Mouse (Mus musculus): ENCODE data around the gene Dnajc11. TPM values are rescaled to one million over a fixed set of nuclear protein-coding genes. Genes with fewer than 3 reads are reported as not detected.

Gene Dnajc11
- total RNA-seq, 2 experiments from 2014 or later = 59.3 to 68.8 TPM

DNA sequence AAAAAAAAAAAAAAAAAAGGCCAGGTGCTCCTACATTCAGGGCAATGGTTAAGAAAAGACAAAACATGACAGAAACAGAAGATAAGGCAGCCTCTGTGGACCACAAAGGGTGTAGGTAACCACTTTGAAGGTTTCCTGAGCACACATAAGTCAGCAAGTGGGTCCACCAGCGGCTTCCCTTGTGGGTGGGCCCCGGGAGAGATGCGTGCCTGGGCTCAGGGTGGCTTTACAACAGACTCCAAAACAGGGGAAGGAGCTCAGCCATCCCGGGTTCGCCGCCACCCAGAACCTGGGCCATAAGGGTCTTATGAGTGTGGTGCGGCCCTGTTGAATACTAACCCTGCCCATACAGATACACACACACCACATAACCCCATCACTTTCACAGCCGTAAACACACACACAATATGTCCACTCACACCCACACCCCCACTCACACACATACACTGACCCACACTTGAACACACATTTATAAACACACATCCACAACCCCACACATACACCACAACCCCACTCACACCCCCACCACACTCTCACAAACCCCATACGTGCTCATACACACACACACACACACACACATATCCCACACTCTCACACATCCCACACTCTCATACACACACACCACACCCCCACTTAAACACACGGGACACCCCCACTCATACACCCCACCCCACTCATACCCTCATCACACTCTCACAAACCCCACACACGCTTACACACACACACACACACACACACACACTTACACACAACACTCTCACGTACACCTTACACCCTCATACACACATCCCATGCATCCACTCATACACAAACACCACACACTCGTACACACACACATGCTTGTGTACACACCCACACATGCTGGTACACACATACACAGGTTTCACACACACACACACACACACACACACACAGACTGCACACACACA is 651 bp upstream of the Dnajc11 start:
- no peak for DNase-seq

DNA sequence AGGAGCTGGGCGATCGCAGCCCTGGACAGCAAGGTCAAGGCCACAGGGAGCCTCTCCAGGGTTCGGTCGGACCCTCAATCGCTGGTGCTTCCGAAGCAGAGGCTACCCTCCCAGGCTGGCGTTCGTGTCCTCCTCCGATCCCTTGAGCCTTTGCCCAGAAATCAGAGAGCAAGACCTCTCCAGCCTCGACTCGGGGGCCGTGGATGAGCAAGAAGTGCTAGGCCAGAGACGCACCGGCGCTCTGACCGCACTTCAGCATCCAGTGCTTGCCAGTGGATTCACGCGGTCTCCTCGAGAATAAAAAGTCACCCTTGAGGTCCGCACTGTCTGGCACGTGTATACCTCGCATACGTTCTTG is 703 bp downstream of the Dnajc11 start:
- no peak for DNase-seq

DNA sequence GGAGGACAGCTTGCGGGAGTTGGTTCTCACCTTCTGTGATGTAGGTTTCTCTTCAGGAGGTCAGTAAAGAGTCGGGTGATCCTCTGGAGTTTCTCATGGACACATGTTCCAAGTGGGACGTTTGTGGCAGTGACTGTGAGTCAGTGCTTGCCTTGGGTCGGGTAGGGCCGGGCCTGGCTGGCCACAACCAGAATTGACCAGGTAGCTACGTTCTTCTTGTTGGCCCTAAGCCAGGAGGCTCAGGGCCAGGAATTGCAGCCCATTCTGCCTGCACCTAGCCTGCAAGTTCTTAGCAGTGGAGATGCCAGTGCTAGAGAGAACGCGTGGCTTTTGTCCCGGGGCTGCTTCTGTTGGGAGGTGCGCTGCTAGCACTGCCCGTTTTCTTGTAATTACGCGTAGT is 4.0 kb downstream of the Dnajc11 start:
- no peak for DNase-seq

DNA sequence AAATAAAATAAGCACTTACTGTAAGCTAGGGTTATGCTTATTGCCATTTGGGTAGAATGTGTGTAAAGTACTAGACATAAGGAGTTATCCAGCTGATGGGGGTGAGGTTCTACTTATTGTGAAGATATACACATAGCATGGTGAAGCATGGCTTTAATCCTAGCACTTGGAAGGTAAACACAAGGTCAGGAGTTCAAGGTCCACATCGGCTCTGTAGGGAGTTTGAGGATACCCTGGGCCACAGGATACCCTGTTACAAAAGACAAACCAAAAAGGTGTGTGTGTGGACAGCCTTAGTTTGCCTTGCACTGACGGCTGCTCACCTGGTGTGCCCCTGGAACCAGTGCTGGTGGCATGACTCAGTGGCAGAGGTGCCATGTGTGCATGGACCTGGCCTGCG is 4.6 kb downstream of the Dnajc11 start:
- no peak for DNase-seq

DNA sequence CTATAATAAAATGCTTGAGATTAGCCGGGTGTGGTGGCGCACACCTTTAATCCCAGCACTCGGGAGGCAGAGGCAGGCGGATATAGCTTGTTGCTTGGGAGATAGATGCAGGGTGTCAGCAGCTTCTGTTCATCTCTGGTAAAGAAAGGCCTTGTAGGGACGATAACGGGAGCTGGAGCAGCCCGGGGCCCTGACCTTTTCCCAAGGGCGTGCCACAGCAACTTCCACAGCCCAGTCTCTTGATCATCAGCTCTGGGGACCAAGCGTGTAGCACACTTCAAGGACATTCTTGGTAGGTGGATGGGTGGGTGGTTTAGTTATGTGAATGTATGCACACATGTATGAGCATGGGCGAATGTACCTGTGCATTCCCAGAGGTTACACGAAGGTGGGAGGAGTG is 12.7 kb downstream of the Dnajc11 start:
- DNase-seq = no peak

DNA sequence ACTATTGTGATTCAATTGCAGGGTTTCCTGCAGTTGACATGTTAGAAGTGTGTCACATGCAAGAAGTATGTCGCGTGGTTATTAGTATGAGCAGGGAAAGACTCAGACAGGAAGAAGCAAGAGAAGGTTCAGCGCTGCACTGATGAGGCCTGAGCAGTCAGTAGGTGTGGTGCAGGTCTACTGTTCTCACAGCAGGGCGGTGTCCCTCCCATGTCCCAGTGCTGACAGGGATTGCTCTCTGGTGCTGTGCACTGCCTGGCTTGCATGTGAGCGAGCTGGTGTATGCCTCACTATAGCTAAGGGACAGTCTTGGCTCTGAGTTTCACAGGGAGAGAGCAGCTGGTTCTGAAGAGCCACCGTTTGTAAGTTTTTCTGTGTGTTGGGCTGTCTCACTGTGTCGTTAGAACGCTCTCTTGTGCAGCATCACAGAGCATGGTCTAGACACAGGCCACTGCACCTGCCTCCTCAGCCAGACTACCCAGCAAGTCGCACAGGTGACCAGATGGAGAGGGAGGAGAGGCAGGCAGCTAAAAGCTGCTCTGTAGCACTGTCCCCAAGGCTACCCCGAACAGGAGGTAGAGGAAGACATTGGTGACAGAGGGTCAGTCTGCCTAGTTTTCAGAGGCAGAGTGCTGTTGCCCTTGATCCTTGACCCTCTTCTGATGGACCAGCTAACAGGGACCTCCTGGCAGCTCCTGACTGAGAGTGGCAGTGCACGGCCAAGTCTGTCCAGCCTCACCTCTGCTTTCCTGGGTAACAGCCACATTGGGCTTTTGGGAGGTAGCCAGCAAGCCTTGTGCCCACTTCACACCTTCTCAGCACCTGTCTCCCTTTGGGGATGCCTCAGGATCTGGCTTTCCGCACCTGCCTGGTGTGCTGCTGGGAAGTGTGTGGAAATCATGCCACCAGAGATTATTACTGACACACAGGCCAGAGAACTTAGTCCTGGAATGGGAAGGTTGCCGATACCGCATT is 15.3 kb downstream of the Dnajc11 start:
- no peak for DNase-seq

DNA sequence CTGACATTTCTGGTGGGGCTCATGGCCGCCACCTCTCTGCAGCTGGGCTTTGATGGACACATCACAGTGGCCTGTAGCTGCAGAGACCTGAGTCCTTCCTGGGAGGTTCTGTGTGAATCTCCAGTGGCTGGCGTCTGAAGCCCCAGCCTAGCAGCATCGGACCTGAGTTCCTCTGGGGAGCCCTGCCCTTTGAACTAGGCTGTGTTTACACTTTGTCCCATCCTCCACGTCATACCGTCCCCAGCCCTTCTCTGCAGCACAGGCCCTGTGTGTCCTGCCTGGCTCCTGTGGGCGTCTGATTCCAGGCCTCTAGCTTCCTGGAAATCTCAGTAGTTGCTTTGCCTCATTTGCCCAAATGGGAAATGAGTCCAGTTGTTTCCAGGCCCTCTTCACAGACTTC is 19.7 kb downstream of the Dnajc11 start:
- no peak for DNase-seq

DNA sequence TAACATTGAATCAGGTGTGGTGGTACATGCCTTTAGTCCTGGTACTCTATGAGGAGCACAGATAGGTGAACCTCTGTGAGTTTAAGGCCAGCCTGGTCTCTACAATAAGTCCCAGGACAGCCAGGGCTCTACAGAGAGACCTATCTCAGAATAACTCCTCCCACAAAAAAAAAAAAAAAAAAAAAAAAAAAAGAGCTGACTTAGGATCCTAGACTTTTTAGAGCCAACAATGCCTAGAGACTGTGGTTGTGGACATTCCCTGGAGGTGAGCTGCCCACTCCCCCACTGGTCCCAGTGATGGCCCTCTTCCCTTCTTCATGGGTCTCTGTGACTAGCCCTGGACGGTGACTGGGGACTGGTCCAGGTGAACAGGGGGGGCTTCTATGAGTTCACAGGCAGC is 22.3 kb downstream of the Dnajc11 start:
- DNase-seq = no peak

DNA sequence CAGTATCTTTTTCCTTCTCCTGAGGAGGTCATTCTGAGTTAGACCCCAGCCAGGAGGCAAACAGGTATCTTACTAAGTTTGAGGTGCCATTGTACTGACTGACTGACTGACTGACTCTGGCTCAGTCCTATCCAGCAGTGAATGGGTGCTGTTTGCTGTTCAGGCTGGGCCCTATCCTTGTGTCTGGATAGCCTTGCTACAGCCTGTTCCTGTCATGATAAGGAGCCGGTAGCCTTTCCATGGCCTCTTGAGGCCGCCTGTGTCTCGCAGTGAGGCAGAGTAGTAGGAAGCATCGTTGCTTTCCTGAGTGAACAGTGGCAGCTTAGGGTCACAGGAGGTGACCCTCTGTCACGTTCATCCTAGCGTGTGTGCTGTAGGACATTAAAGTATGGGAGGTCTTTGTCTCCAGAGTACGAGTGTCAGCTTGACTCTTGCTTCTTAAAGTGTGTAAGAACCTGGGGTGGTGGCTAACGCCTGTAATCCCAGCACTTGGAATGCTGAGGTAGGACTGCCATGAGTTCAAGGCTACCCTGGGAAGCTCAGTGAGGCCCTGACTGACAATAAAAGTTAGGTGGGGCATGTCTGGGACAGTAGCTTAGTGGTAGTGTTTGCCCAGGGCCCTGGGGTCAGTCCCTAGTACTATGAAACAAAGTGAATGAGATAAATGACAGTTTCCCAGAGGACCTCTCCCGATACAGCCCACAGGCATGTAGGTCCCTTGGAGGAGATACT is 24.3 kb downstream of the Dnajc11 start:
- no peak for DNase-seq

DNA sequence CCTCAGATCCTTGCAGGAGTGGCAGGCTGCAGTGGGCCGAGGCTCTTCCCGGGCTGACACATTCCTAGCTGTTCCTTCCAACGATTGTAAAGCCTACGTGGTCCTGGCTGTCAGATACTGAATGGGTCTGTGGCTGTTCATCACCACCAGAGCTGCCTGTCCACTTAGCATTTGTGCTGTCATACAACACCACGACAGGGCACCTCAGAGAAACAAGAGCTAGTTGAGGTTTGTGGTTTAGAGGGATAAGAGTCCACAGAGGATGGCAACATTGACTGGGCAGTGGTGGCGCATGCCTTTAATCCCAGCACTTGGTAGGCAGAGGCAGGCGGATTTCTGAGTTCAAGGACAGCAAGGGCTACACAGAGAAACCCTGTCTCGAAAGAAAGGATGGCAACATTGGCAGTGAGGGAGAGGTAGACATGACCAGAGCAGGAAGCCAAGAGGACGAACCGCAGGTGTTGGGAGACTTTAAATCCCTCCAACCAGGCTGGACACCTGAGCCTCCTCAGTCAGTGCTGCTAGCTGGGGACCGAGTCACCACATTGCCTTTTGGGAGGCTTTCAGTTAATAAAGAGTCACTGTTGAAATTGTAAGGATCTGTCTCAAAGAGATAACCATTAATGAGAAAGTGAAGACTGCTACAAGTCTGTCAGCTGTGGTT is 26.5 kb downstream of the Dnajc11 start:
- DNase-seq = no peak

DNA sequence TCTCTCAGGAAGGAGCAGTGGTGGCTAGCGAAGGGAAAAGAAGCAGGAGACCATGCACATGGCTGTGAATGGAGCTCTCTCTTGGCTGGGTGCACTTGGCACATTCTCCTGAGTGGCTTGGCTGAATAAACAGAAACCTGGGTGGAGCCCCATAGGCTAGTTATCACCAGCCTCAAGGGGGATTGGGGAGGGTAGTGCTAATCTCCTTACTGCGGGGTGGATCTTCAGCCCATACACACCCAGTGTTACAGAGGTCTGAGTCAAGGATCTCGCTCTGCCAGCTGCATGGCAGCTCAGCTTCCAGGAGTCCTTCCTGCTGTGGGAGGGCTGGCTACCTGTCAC is 27.0 kb downstream of the Dnajc11 start:
- no peak for DNase-seq

DNA sequence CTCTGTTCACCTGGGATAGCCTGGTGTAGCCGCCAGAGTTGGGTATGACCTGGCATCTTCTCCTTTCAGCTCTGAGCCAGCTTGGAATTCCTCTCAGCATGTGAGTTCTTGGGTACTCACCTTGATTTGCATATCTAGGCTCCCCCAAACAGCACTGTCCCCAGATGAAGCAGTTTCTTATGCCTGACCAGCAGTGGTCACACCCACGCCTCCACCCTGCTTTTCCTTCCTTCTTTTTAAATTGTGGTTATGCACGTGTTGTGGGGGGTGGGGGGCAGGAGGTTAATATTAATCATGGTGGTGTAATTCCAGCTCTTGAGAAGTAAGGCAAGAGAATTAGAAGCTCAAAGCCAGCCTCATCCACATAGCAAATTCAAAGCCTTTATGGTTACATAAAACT is 29.3 kb downstream of the Dnajc11 start:
- DNase-seq = no peak

DNA sequence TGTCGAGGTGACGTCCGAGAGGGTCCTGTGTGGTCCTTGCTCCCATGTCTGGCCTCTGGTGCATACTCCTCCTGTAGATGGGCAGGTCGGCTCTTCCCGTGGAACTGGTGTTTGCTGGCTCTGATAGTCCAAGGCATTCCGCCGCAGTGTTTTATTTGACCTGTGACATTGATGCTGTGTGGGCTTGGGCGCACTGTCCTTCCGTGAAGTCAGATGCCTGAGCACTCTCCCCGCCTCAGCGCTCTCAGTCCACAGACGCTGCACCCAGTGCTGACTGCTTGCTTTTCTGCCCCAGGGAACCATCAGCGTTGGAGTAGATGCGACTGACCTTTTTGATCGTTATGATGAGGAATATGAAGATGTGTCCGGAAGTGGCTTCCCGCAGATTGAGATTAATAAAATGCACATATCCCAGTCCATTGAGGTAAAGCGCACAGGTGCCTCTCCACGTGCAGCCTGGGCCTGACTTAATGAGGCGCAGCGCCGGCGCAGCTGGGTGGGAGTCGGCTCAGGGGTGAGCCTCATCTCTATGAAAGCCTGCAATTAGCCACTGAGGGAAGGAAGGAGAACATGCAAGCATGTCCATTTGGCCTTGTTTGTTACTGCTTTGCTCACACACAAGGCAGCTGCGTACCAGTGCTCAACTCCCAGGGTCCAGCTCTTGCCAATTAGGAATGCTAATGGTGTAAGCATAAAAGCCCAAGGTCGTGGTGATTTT is 34.9 kb downstream of the Dnajc11 start:
- DNase-seq = no peak

DNA sequence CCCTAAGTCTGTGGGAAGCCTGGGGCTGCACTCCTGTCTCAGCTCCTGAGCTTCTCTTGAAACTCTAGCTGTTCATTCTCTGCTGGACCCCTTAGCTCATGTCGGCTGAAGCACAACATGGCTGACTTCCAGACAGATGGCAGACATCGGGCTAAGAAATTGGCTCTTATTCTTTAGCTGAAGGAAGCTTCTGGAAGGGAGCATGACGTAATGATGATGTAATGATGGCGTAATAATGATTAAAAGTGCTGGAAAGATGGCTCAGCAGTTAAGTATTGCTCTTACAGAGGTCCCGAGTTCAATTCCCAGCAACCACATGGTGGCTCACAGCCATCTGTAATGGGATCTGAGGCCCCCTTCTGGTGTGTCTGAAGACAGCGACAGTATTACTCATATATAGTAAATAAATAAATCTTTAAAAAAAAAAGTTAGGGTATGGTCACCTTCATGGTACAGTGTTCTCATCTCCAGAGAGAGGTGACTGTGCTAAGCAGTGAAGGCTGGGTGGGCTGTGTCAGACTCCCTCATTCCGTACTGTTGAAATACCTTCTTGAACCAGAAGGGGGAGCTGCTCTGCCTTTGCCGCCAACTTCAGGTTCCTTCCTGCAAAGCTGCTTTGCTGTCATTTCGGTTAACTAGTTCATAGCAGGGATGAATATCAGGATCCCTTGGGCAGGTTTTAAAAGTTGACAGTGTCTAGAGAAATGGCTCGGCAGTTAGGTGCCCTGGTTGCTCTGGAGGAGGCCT is 38.9 kb downstream of the Dnajc11 start:
- no peak for DNase-seq

DNA sequence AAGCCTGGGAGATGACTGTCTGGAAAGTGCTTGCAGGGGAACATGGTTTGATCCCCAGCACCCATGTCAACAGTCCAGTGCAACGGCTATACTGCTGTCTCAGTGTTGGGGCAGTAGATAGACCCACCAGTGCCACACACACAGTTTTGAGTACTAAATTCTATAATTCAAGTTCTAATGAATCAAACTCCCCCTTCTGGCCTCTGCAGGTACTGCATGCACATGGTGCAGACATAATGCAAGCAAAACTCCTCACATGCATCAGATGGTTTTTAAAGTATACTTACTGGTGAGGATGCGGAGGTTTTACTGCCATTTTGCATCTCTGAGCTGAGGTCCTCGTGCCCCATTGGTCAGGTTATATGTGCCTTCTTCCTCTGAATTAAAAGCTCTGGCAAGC is 42.0 kb downstream of the Dnajc11 start:
- DNase-seq = no peak

DNA sequence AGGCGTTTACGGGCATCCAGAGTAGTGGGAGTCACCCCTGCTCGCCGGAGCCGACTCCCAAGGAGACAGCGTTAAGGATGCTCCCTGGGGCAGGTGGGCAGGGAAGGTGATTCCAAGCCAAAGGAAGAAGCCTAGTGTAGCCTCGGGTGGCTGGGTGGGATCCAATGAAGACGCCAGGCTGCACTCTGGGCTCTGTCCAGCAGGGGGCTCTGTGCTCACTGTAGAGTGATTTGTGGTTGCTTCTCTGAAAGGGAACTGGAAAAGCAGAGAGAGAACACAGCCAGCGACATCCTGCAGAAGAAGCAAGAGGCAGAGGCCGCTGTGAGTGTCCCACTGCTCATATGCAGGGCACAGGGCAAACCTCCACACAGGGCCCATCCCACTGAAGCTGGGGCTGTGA is 44.3 kb downstream of the Dnajc11 start:
- DNase-seq = peak; percentile 71

DNA sequence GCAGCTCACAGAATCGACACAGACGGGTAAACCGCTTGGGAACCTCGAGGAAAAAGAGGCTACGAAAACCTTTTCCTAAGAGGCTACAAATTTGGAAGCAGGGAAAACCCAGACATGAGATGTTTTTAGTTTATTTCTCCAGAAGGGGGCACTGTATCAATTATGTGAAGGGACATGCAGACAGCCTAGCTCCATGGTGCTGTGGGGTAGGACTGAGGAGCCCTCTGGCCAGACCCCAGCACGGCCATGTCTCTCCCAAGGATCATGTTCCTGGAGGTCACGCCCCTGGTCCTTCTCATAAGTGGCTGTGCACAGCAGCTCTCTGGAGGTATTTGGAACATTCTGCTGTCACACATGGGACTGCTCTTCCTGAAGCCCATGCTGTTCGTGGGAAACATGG is 47.2 kb downstream of the Dnajc11 start:
- DNase-seq = no peak

DNA sequence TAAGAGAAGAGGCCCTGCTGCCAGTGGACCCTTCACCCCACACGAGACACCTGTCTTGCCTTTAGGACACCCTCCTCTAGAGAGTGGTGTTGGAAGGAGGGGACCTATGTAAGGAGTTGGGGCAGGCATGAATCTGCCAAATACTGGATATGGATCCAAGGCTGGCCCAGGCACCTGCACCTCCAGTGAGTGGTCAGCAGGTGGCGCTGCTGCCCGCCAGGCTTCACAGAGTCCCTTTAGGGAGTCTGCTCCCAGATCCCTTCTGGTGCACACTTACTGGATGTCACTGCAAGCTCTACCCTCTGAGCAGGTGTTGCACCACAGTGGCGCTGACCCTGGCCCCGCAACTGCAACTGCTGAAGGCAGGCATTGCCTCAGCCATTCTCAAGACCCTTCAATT is 47.9 kb downstream of the Dnajc11 start:
- DNase-seq = peak; percentile 77

DNA sequence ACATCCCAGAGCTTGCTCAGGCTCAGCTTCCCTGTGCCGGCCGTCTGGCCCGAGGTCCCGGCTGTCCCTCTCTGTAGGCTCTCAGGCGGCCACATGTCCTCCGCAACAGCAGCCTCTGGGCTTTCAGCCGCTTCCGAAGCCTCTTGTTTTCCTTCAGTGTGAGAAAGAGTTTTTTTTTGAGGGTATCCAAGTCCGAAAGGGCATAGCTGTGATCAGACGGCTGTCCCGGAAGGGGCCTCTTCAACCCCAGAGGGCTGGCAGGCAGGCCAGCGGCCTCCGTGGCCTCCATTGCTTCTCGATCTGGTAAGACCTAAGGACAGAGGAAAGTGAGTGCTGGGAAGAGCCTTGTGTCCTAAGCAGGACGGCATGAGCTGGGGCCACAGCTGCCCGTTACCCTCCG is 49.6 kb downstream of the Dnajc11 start:
- no peak for DNase-seq

DNA sequence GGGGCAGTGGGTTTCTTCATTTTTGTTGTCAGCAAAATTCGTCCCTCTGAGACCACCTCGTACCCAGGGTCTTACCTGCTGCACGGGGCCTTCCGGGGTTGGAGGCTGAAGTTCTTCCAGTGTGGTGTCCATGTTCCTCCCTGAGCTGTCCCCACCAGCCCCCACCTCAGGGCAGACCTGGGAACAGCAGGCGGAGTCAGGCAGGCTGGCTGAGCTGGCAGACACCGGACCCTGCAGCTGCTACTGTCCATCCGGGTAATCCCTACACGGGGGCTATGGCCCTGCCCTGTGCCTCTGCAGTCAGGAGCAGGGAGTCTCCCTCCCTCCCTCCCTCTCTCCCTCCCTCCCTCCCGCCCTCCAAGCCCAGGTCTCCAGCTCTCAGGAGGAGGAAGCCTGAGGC is 50.1 kb downstream of the Dnajc11 start:
- DNase-seq = peak; percentile 92

DNA sequence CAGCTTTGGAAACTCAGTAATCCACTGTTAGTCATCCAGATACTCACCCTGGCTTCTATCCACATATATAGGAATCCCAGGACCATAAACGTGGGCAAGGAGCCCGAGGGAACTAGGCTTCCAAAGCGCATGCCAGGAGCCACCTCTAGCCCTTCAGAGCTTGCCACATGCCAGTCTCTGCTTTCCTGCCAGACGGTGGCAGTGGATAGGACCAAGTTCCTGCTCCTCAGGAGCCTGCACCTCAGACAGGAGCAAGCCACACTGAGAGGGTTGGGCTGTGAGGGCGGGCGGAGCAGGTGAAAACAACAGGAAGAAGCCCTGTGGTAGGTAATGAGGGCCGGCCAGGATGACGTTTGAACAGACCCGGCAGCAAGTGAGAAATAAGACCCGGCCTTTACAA is 52.4 kb downstream of the Dnajc11 start:
- no peak for DNase-seq
